Mouse (Mus musculus) cerebellum, adult 9-11 months (tissue): ENCODE results near the gene Psd4.

Experiments used
- DNase-seq: peaks from one replicate; pipeline ENCODE4 v3.0.0; 2022

Gene Psd4

GRCm38 (mm10) chr2:24440056-24440455, 72.7 kb downstream of the Psd4 start:
- DNase-seq = no peak

- DNase-seq = no peak
These were observed 74.5 kb downstream of the Psd4 start for GRCm38 (mm10) chr2:24441899-24442298.

GRCm38 (mm10) chr2:24442303-24442925, 75.0 kb downstream of the Psd4 start:
- no peak for DNase-seq

DNA sequence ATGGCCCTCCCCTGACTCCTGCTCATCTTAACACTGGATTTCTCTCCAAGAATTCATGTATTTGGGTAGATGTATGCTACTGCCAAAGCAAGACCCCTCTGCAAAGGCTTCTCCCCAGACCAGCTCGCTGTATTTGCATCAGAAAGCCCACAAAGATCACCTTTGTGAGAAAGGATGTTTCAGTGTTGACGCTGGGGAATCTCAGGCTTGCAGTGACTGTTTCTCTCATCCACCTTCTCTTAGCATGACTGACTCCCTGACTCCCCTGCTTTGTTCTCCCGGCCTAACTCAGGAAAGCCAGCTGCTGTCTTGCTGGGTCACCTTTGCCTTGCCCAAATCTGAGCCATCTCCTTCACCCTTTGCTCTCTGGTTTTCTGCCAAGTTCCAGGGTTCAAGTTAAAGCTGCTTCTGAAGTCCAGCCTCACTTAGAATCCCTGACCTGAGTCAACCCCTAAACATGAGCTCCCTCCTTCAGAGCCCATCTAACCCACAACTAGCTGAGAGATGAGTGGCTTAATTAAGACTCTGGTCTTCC, 75.9 kb downstream of the Psd4 start:
- DNase-seq = no peak

DNA sequence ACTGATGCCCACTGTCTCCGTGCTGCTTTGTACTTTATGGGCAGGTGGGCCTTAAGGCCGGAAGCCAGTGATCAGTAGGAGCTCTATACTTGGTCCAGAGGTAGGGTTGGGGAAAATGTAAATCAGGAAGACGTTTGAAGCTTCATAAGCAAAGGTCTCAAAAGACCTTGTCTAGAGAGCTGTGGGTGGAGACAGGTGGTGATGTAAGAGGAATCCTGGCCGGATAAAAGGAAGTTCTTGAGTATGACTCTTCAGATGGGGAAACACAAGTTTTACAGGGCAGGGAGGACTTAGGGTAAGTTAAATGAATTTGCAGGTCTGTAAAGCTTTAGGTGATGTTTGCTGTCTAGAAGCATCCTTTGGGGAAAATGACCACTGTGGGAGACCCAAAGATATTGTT, 81.7 kb downstream of the Psd4 start:
- no peak for DNase-seq

GRCm38 (mm10) chr2:24453206-24453605, 85.8 kb downstream of the Psd4 start:
- DNase-seq = no peak

- no peak for DNase-seq
These were observed 87.1 kb downstream of the Psd4 start for GRCm38 (mm10) chr2:24454429-24455011.

GRCm38 (mm10) chr2:24455057-24455855, 87.9 kb downstream of the Psd4 start:
- no peak for DNase-seq

DNA sequence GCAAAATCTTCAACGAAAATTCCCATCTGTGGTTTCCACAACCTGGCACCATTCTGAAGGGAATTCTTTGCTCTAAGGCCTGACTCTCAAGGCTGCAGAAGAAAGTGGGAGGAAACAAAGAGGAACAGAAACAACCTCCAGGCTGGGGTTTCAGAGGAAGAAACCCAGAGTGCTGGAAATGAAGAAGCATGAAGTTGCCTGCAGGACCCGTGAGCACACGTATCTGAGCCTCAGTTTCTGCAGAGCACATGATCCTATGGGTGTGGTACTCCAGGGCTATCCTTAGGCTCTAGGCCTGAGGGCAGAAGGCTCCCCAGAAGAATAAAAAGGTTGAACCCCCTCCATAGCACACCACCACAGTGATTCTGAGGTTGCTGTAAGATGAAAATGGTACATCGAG, 89.5 kb downstream of the Psd4 start:
- DNase-seq = no peak

DNA sequence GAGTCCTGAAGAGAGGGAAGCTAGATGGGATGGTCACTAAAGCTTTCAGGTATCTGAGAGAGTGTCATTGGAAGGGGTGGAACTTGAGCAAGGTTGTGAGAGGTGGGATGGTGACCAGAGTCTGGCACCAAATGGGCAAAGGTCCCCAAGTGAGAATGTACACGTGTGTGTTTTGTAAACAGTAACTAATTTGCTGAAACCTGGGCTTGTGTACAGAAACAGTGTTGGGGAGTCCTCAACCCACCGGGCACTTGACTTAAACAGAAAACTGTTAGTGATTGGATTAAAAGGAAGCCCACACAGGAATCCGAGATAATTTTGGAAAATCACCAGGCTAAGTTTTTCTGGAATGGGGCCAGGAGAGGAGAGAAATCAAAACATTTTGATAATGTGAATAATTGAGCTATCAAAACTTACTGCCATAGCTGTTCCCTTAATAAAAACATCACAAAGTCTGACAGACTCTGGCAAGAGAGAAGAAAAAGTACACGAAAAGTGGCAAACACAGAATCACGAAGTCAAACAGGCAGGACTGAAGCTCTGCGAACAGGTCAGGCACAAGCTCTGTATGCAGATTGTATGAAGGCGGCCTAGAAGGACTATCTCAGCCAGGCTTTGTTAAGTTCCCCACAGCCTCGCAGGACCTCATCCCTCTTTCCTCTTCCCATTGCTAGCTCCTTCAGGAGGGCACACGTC, 92.9 kb downstream of the Psd4 start:
- no peak for DNase-seq

DNA sequence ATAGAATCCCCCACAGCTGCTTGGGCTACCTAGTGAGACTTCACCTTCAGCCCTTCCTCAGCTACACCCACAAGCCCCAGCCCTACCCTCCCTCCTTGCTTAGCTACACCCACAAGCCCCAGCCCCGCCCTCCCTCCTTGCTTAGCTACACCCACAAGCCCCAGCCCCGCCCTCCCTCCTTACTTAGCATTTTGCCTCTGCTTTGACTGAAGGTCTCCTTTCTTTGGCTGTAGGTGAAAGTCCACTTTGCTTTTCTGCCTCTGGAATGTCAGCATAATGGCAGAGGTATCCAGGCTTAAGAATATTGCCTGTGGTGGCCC, 93.4 kb downstream of the Psd4 start:
- no peak for DNase-seq
